Mouse (Mus musculus) brown adipose tissue, adult 24 weeks (tissue): Measurements from ENCODE around the gene Sar1a. TPM values are rescaled to one million over a fixed set of nuclear protein-coding genes. Genes with fewer than 3 reads are reported as not detected.

Experiments used
- H3K27ac ChIP-seq: fragments of 200-500 bp; replicated peaks from 2 replicates; pipeline ENCODE4 v1.5.1; 2012; ENCODE audit warnings: low read depth, mild to moderate bottlenecking, low read length
- H3K4me1 ChIP-seq: fragments of 200-500 bp; 2 replicates; pipeline ENCODE4 v1.6.1; 2012; ENCODE audit warnings: low read length, mixed read lengths; ENCODE audit not compliant: control insufficient read depth, insufficient read depth, insufficient read length
- H3K4me3 ChIP-seq: fragments of 200-500 bp; 2 replicates; pipeline ENCODE4 v1.5.1; 2012; ENCODE audit warnings: low read depth, mild to moderate bottlenecking, low read length, moderate library complexity; ENCODE audit not compliant: insufficient read depth
- polyA plus RNA-seq: library from polyadenylated mRNA; stranded (reverse); fragments of >200 nt; gene quantifications from 2 replicates; pipeline ENCODE4 v1.2.4, GENCODE M21; 2012; ENCODE audit not compliant: missing spikeins, insufficient read depth, insufficient read length

The Sar1a gene
- polyA plus RNA-seq, 1 experiment: 89.1 TPM

- Histone ChIP-seq H3K4me1 (no peaks in the 10 kb centered on the region), H3K4me3 (no peak overlapping the region), H3K27ac (no peak overlapping the region)
Observed at GRCm38 (mm10) chr10:61737537-61737936, 57.4 kb downstream of the Sar1a start.

- no peak overlapping the region for H3K27ac ChIP-seq
- no peaks in the 10 kb centered on the region for H3K4me1 ChIP-seq
- H3K4me3 ChIP-seq: no peak overlapping the region
Observed at GRCm38 (mm10) chr10:61738126-61738525, 58.0 kb downstream of the Sar1a start.

- no peak overlapping the region for H3K4me3 ChIP-seq
- H3K4me1 ChIP-seq: no peaks in the 10 kb centered on the region
- no peak overlapping the region for H3K27ac ChIP-seq
Observed at GRCm38 (mm10) chr10:61741306-61741705, 61.2 kb downstream of the Sar1a start.

- Histone ChIP-seq H3K4me1 (no peaks in the 10 kb centered on the region), H3K27ac (no peak overlapping the region), H3K4me3 (no peak overlapping the region)
Observed at GRCm38 (mm10) chr10:61741873-61742272, 61.8 kb downstream of the Sar1a start.

GRCm38 (mm10) chr10:61742336-61742735, 62.2 kb downstream of the Sar1a start:
- Histone ChIP-seq H3K27ac (no peak overlapping the region), H3K4me3 (no peak overlapping the region), H3K4me1 (no peaks in the 10 kb centered on the region)

Other genes starting within 250 kb of the Sar1a start
- gene Eif4ebp2, start 227.6 kb upstream of the Sar1a start, polyA plus RNA-seq: 81.2 and 120 TPM in 2 replicates
- 9.1 and 11.6 TPM in 2 replicates for gene Lrrc20, start 204.5 kb upstream of the Sar1a start, polyA plus RNA-seq
- 0.42 and 0.99 TPM in 2 replicates for gene Npffr1, start 84.8 kb upstream of the Sar1a start, polyA plus RNA-seq
- gene Ppa1, start 31.7 kb upstream of the Sar1a start, polyA plus RNA-seq: 159 and 188 TPM in 2 replicates
- 47.1 and 58.6 TPM in 2 replicates for gene Tysnd1, start 15.2 kb downstream of the Sar1a start, polyA plus RNA-seq
- 261 and 314 TPM in 2 replicates for gene Aifm2, start 35.0 kb downstream of the Sar1a start, polyA plus RNA-seq
- not detected in 2 replicates for gene H2afy2, start 103.8 kb downstream of the Sar1a start, polyA plus RNA-seq